Mouse (Mus musculus): ENCODE measurements around the gene Kcnma1.

GRCm38 (mm10) chr14:23990871-23991270 lies 23.4 kb downstream of the Kcnma1 start:
- TF ChIP-seq CTCF (IDR thresholded peaks at IDR 0.05; ENCODE audit: extremely low read depth, insufficient read length, insufficient replicate concordance, low read depth, low read length) (no peak), POLR2A (IDR thresholded peaks at IDR 0.05; ENCODE audit: low read depth, low read length) (no peak)
